Mouse (Mus musculus): ENCODE results near the gene Prom1. TPM values are rescaled to one million over a fixed set of nuclear protein-coding genes. Genes with fewer than 3 reads are reported as not detected.

Gene Prom1
- total and polyA plus RNA-seq, 2 experiments from 2014 or later, result 15.4 to 18.1 TPM

DNA sequence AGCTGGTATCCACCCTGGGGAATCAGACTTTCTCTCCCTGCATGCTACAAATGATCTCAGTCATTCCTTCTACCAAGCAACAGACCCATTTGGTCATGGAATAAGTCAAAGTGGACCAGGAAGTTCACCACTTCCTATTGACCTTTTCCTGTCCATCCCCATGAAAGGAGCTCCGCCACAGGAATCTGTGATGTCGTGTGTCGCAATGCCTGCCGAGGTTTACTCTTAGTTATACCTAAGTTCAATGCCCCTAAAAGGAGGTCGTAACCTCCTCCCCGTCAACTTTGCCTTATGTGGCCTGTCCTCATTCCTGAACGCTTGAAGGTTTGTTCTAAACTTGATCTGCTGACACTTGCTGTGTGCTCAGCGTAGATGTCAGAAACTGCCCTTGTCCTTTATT lies 51.6 kb downstream of the Prom1 start:
- WGBS, result 84% methylated on average over 8 of the region's 8 CpGs

DNA sequence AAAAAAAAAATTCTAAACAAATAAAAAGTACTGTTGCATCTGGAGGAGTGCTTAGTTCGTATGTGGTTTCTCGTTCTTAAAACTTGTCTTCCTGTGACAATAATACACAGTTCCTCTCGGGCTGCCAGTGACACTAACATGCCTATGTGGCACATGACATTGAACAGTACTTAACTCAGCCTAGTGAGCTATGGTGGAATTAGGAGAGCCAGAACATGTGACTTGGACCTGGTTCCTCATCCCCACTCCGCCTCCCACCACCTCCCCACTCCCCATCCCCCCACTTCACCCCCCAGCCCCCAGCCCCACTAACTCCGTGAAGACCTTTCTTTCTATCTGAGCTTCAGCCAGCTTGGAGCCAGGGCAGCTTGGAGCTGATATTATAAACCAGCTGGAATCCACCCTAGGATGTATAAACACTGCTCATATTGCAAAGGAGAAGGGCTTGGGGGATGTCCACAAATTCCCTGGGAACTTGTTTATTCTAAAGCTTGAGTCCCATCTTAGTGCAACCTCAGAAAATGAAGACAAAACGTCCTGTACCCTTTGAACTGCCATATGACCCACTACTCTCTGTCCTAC lies 52.3 kb downstream of the Prom1 start:
- no peak for ATAC-seq
- WGBS, result 67% methylated on average over 6 of the region's 6 CpGs
- Histone ChIP-seq H3K4me3 (ENCODE audit: low read depth, low read length) (no peak overlapping the region), H3K9ac (no peak overlapping the region), H3K27me3 (ENCODE audit: insufficient read depth, low read length) (no peaks in the 10 kb centered on the region), H3K9me3 (ENCODE audit: low read length) (no peaks in the 10 kb centered on the region), H3K27ac (ENCODE audit: low read depth, low read length) (no peak overlapping the region), H3K4me1 (ENCODE audit: insufficient read depth) (no peaks in the 10 kb centered on the region), H3K4me2 (ENCODE audit: low read depth) (no peak overlapping the region), H3K36me3 (ENCODE audit: insufficient read depth) (no peaks in the 10 kb centered on the region)
- no peak for TF ChIP-seq CTCF (IDR thresholded peaks at IDR 0.05; ENCODE audit: low read depth)
- no peak for DNase-seq

More for the DNA sequence above, 51.6 kb downstream of the Prom1 start:
- H3K4me3 ChIP-seq (ENCODE audit: low read depth, low read length), result no peak overlapping the region
- no peak for ATAC-seq
- DNase-seq, result no peak
- H3K36me3 ChIP-seq (ENCODE audit: insufficient read depth), result no peaks in the 10 kb centered on the region
- H3K9me3 ChIP-seq (ENCODE audit: low read length), result no peaks in the 10 kb centered on the region
- no peak overlapping the region for H3K4me2 ChIP-seq (ENCODE audit: low read depth)
- H3K27ac ChIP-seq (ENCODE audit: low read depth, low read length), result no peak overlapping the region
- no peaks in the 10 kb centered on the region for H3K27me3 ChIP-seq (ENCODE audit: insufficient read depth, low read length)
- H3K4me1 ChIP-seq (ENCODE audit: insufficient read depth), result no peaks in the 10 kb centered on the region
- TF ChIP-seq CTCF (IDR thresholded peaks at IDR 0.05; ENCODE audit: low read depth), result no peak
- no peak overlapping the region for H3K9ac ChIP-seq

DNA sequence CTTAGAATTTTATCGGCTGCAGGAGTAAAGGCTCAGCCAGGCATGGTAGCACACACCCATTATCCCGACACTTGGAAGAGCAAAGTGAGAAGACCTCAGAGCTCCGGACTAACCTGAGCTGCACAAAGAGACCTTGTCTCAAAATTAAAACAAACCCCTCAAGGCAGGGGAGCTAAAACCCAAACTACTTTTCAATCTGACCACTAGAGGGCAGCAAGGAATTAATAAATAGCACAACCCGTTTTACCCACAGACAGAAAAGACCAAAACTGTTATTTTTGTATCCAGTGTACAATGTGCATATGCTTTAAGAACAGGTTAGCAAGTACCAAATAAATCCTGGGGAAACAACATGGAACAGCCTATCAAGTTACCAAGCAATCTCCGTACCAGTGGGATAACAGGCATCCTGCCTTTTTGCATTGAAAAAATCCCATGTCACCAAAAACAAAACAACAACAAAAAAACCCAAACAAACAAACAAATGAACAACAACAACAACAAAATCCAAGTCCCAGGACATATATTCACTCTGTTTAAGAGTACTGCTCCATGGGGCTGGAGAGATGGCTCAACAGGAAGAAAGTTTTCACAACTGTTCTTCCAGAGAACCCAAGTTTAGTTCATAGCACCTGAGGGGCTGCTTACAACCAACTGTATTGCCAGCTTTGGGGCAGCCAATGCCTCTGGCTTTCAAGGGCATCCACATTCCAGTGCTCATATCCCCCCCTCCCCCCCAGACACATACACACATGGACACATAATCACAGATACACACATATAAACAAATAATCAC lies 53.1 kb downstream of the Prom1 start:
- peak; percentile 82 for TF ChIP-seq CTCF (IDR thresholded peaks at IDR 0.05; ENCODE audit: low read depth)
- H3K27ac ChIP-seq (ENCODE audit: low read depth, low read length), result no peak overlapping the region
- H3K9me3 ChIP-seq (ENCODE audit: low read length), result no peaks in the 10 kb centered on the region
- H3K4me1 ChIP-seq (ENCODE audit: insufficient read depth), result no peaks in the 10 kb centered on the region
- no peaks in the 10 kb centered on the region for H3K36me3 ChIP-seq (ENCODE audit: insufficient read depth)
- peak; percentile 66; the same call in 1 of the 2 replicates for ATAC-seq
- H3K4me3 ChIP-seq (ENCODE audit: low read depth, low read length), result no peak overlapping the region
- H3K9ac ChIP-seq, result no peak overlapping the region
- H3K4me2 ChIP-seq (ENCODE audit: low read depth), result no peak overlapping the region
- DNase-seq, result peak; percentile 73
- 37% methylated on average over 5 of the region's 5 CpGs for WGBS
- no peaks in the 10 kb centered on the region for H3K27me3 ChIP-seq (ENCODE audit: insufficient read depth, low read length)

DNA sequence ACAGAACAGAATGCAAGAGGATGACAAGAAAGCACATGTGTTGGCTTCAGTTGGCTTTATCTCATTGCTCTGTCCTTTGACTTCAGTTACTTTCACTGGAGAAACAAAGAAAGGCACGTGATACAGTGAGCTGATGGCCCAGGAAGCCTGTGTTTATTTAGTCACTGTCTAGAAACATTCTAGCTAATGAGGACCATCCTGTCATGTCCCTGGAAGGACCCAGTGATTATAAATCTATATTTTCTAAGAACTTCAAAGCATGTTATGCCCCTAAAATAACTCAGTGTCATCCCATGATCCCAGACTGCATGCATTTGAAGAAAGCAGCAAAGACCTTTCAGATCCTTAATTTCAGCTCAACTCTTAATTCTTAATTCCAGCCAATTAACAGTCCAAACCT lies 60.1 kb downstream of the Prom1 start:
- H3K9me3 ChIP-seq (ENCODE audit: low read length), result no peaks in the 10 kb centered on the region
- ATAC-seq, result no peak

DNA sequence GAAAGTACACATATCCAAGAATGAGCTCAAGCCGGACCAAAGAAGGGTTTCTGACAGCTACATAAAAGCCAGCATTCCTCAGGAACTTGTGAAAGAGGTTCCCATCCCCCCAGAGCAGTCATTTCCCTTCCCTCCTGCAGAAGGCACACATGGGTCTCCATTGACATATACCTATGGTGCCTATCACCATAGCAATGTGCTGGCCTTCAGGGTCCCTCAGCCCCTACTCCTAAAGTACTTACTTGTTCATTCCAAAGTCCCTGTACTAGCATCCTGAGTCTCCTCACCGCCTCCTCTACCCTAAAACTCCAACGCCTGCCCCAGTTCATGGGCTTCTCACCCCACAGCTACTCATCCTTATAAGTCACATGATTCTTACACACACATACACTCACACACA lies 60.8 kb downstream of the Prom1 start:
- Histone ChIP-seq H3K4me1 (ENCODE audit: insufficient read depth) (no peaks in the 10 kb centered on the region), H3K9me3 (ENCODE audit: low read length) (no peaks in the 10 kb centered on the region), H3K36me3 (ENCODE audit: insufficient read depth) (no peaks in the 10 kb centered on the region), H3K9ac (no peak overlapping the region), H3K27me3 (ENCODE audit: insufficient read depth, low read length) (no peaks in the 10 kb centered on the region), H3K4me2 (ENCODE audit: low read depth) (no peak overlapping the region), H3K27ac (ENCODE audit: low read depth, low read length) (no peak overlapping the region), H3K4me3 (ENCODE audit: low read depth, low read length) (no peak overlapping the region)
- no peak for ATAC-seq
- no peak for TF ChIP-seq CTCF (IDR thresholded peaks at IDR 0.05; ENCODE audit: low read depth)
- DNase-seq, result no peak
- WGBS, result 85% methylated on average over 3 of the region's 3 CpGs

More for the DNA sequence above, 60.1 kb downstream of the Prom1 start:
- Histone ChIP-seq H3K9ac (no peak overlapping the region), H3K36me3 (ENCODE audit: insufficient read depth) (no peaks in the 10 kb centered on the region), H3K4me1 (ENCODE audit: insufficient read depth) (no peaks in the 10 kb centered on the region), H3K4me2 (ENCODE audit: low read depth) (no peak overlapping the region), H3K27ac (ENCODE audit: low read depth, low read length) (no peak overlapping the region), H3K4me3 (ENCODE audit: low read depth, low read length) (no peak overlapping the region), H3K27me3 (ENCODE audit: insufficient read depth, low read length) (no peaks in the 10 kb centered on the region)
- WGBS, result 68% methylated on average over 1 of the region's 1 CpGs
- no peak for DNase-seq
- no peak for TF ChIP-seq CTCF (IDR thresholded peaks at IDR 0.05; ENCODE audit: low read depth)

DNA sequence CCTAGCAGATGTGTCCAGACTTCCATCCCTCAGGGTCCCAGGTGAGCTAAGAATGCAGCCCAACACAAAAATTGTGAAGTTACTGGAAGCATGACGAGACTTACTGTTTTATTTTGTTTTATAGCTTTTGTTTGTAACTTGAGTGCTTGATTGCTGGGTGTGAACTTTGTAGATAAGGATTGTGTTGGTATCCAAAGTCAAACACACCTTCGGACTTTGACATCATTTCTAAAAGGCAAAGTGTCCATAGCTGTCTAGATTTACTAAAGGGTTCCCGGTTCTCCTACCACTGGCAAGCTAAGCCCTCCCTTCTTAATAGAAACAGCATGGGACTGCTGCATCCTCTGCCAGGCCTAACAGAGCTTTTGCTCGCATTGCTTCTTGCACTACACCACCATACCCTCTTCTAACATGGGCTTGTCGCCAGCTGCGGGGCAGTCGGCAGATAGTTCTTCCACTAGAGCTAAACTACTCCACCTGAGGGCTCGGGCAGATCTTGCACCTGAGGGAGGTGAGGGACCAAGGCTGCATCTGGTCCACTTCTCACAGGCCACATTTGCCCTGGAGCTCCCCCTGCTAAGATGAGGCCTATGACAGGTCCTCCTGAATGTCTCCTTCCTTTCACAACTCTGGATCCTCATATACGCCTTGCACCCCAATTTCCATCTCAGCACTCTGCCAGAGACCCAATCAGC lies 103.4 kb downstream of the Prom1 start:
- Histone ChIP-seq H3K4me1 (ENCODE audit: insufficient read depth) (no peaks in the 10 kb centered on the region), H3K36me3 (ENCODE audit: insufficient read depth) (peaks cover 2% of the 10 kb centered on the region; the same call in 1 of the 2 replicates), H3K27me3 (ENCODE audit: insufficient read depth, low read length) (no peaks in the 10 kb centered on the region), H3K9me3 (ENCODE audit: low read length) (no peaks in the 10 kb centered on the region), H3K27ac (ENCODE audit: low read depth, low read length) (no peak overlapping the region), H3K9ac (no peak overlapping the region), H3K4me3 (ENCODE audit: low read depth, low read length) (no peak overlapping the region), H3K4me2 (ENCODE audit: low read depth) (no peak overlapping the region)
- ATAC-seq (no peak), DNase-seq (no peak)
- WGBS, result 92% methylated on average over 9 of the region's 9 CpGs
- TF ChIP-seq CTCF (IDR thresholded peaks at IDR 0.05; ENCODE audit: low read depth), result no peak

DNA sequence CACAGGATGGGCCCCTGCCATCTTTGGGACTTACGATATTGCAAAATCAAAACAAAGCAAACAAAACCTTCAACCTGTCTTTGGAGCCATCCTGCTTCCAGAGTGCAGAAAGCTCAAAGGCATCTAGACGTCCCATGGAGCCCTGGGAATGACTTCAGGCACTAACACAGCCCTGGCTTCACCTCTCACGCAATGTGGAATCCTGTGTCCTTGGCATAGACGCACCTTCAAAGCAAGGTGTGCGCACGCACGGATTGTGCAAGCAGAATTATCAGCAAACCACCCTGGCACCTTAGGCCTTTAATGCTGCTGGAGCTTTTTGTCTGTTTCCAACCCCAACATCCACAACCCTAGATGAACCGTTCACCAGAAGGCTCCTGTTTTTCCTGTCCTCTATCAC lies 104.2 kb downstream of the Prom1 start:
- no peak for TF ChIP-seq CTCF (IDR thresholded peaks at IDR 0.05; ENCODE audit: low read depth)
- Histone ChIP-seq H3K36me3 (ENCODE audit: insufficient read depth) (no peaks in the 10 kb centered on the region), H3K4me1 (ENCODE audit: insufficient read depth) (no peaks in the 10 kb centered on the region), H3K9me3 (ENCODE audit: low read length) (no peaks in the 10 kb centered on the region), H3K27me3 (ENCODE audit: insufficient read depth, low read length) (no peaks in the 10 kb centered on the region), H3K27ac (ENCODE audit: low read depth, low read length) (no peak overlapping the region), H3K4me2 (ENCODE audit: low read depth) (no peak overlapping the region), H3K9ac (no peak overlapping the region), H3K4me3 (ENCODE audit: low read depth, low read length) (no peak overlapping the region)
- DNase-seq, result no peak
- WGBS, result 93% methylated on average over 8 of the region's 8 CpGs
- no peak for ATAC-seq
